Mouse (Mus musculus): ENCODE measurements at regions not wholly inside any gene's neighbourhood (a gene's known extent, or its start where the extent isn't known, plus 50 kb on each side); places are given as distances from the start of the nearest gene placed in this dataset.

DNA sequence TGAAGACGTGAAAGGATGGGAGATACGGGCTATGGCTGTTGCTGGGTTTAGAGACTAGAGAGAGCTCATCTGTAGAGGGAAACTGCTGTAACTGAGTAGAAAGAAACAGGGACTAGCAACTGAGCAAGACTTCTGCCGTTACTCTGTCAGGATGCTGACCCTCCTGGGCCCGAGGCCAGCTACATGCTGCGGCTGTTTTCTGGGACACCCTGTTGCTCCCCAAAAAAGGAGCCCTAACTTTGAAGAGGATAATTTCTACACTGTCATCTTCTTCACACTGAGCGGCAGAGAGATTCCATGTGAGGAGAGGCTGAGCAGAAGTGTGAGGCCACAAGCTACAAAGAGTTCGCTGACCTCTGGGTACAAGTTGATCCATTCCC, 74.2 kb upstream of the Ralgps2 start:
- no peak for DNase-seq

DNA sequence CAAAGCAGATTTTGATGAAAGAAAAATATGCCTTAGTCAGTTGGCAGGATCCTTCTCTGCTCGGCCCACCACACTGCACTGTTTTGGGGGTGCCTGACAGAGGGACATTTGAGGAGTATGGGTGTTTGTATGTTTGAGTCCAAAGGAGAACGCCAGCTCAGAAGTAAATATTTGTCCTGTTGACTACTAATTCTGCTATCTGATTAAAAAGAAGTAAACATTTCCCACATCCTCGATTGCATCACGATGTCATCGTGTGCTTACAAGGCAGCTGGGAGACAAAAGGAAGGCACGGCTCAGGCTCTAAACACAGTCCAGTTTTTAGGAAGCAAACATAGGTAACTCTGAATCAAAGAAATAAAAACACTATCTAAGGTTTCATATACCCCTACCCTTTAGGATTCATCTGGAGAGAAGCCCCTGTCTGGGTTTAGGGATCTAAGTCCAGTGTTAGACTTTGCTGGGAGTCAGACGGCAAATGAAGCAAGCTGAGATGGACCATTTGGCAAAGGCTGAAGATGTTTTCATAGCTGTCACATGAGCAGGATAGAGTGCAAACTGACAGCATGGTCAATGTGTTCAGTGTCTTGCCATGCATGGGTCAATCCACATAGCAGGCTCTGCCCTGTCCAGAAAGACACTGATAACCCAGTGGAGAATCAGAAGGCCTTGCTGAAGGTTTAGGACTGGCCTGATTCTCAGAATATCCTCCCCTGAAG, 73.7 kb upstream of the Ralgps2 start:
- no peak for DNase-seq

DNA sequence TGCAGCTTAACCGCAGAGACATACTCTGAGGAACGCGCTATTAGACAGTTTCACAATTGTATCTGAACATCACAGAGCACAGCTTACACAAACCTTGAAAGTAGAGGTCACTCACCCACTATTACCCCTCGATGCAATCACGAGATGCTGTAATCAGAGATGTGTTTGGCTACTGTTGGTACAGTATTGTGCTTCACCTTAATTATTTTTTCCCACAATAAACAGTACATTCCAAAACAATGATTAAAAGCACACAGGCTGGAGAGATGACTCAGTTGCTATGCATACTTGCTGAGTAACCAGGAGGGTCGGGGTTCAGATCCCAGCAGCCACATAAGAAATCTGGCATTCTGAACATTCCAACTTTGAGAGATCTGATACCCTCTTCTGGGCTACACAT, 71.8 kb upstream of the Ralgps2 start:
- no peak for DNase-seq

DNA sequence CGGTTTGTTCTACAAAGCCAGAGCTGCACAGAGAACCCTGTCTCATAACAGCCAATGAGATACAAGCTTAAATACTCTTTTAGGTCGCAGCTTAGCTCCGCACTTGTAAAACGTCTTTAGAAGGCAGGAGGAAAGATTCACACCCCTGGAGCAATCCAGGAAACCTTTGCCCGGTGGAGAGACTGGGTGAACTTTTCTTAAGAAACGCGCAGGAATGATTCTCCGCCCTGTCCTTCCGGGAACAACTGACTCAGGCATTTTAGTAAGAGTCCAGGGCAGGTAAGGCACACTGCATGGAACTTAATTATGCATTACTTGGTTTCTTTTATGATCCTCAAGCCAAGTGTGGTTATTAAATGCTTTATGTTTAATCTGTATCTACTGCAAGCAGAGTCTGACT, 70.0 kb upstream of the Ralgps2 start:
- DNase-seq = peak; percentile 75 to 77

DNA sequence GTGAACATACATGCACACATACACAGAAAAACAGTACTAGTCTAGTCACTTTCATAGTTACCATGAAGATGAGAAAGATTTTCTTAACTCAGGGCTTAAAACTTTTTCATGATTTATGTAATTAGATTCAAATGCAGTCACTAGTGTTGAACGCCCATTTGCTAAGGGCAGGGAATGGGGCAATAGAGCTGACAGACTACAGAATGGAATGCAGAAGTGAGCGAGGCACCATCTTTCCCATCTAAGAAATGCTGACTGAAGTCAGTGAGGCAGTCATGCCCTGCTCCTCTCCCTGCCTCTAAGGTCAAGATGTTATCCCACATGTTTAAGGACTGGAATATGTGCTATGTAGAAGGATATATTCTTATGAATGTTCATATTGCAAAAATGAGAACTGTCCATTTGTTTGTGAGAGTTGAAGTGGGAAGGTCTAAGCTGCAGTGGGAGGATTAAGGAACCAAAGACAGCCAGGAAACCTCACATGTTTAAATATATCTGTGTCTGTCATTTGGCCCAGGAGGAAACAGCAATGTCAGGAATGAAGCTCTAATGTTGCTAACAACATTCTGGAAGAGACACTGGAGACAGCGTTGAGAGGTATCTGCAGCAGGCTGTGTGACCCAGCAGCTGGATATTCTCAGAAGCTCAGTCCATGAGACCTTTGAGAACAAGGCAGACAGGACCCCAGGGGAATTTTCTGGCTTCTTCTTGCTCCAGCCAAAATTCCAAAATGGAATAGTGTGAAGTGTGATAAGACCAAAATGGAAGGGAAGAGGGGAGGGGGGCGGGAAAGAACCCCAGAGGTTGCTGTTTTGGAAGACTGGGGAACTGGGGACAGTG, 68.7 kb upstream of the Ralgps2 start:
- peak in 1 of 2 experiments; percentile 48 for DNase-seq

DNA sequence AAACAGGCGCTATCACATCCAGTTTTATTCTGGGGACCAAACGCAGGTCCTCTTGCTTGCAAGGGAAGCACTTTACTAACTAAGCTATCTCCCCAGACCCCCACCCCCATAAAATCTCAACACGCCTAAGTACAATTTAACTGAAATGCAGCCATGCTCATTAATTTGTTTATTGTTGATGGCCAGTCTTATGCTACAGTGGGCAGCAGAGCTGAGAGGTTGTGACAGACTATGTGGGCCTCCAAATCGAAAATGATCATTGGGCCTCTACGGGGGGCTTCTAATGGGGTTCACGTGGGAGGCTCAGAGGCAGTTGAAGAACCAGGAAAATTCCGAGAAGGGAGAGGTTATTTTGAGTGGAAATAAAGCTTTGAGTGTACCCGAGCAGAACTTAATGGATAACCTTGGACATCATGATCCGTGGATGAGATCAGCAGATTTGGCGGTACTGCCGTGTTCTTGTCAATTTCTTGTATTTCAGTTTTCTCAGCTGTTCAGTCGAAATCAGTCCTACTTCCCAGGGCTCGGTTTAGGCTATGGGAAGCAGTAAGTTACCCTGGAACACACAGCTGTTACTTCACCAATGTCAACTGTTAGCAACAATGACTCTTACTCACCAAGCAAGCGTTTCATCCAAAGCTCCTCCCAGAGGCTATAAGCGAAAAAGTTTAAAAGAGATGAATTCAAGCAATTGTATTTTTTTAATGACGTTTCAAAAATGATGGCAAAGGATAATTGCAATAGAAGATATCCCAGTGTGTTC, 65.1 kb upstream of the Ralgps2 start:
- DNase-seq = no peak

DNA sequence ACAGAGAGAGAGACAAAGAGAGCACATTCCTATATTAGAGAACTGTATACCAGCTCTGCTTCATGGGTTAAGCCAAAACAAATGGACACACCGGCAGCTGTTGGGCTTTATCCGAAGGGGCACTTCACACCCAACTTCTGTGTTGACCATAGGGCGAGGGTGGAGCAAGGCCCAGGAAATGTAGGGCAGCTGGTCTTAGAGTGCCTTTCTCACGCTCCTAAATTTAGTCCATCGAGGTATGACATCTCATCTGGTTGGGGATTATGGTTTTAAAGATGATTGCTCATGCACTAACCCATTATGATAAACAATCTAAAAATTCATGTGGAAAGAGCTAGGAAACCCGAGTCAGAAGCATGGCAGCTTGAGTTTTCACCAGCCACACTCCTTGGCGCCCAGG, 63.6 kb upstream of the Ralgps2 start:
- DNase-seq = no peak

- no peak for DNase-seq
Observed at GRCm38 (mm10) chr1:157002258-157002657, 62.8 kb upstream of the Ralgps2 start.

GRCm38 (mm10) chr1:157001008-157001660, 61.7 kb upstream of the Ralgps2 start:
- no peak for DNase-seq

GRCm38 (mm10) chr1:156999947-157000346, 60.5 kb upstream of the Ralgps2 start:
- no peak for DNase-seq

- no peak for DNase-seq
Observed at GRCm38 (mm10) chr1:156999272-156999671, 59.8 kb upstream of the Ralgps2 start.

- no peak for DNase-seq
Observed at GRCm38 (mm10) chr1:156997476-156998305, 58.3 kb upstream of the Ralgps2 start.

DNA sequence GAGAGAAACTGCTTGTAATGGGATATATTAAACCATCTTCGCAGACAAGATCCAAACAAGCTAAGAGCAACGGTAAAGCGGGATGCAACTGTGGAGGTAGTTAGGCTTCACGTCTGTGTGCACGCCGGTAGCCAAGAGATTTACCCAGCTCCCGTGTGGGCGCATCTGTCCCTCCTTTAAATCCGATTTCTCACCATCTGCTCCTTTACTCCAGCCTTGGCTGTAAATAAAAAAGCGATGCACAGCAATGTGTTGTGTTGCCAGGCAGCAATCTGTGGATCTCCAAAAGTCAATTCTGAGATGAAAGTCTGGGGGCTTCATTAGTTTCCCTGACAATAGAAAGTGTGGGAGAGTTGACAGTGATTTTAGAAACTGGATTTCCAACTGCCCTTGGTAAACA, 57.6 kb upstream of the Ralgps2 start:
- no peak for DNase-seq

DNA sequence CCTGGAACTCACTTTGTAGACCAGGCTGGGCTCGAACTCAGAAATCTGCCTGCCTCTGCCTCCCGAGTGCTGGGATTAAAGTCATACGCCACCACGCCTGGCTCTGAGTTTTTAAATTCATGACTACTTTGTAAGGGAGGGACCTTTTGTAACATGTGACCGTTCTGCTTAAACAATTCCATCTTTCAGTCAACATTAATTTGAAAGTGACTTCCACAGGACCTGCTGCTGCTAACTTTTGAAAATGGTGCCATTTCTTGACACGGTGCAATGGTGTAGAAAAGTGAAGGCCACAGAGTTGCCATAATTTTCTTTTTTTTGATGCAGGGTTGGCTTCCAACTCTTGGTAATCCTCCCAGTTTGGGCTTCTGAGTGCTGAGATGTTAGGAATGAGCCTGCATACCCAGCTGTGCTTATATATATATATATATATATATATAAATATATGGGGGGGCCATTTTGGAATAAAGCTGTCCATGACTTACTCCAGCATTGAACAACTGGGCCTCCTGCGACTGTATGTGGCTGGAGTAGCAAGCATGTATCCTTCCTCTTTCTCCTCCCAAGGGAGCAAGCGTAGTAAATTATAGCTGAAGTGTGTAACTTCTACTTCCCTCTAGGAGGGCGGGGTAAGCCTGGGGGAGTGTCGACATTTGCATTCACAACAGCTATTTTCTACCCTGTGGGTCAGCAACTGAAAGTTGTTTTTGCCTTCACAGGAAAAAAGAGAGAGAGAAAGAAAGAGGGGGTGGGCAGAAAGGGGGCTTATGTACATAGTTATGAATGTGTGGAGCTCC, 56.9 kb upstream of the Ralgps2 start:
- DNase-seq = no peak

DNA sequence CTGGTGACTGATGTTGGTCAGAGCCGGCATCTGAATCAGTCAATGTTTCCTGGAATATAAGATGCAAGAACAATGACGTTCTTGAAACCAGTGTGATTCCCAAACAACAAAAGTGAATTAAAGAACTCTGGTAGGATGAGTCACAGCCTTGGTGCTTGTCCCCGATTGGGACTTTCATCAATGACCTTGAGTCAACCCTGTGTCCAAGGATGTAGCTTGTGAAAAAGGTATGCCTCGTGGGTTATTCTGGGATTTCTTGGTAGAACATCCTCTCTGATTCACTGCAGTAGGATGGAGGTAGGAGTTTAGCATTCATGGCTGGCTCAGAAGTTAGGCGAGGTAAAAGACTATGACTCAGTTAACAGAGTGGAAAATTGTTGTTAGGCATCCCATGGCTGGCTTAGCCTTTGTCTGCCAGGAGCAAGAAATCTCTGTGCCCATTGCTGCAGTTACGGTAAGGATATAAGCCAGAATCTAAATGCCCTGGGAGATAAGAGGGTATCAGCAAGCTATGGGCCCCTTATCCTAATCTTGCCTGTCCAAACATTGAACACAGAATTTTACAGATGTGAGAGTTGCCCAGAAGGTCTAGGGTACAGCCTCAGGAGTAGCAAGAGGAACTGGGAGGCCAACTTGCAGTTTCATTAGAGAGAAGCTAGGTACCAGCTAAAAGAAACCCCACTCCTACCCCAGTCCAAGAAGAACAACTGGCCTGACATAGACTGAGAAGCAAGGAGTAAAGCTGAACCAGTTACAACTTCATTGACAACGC, 55.9 kb upstream of the Ralgps2 start:
- DNase-seq = no peak

GRCm38 (mm10) chr1:156994644-156995016, 55.2 kb upstream of the Ralgps2 start:
- DNase-seq = no peak

DNA sequence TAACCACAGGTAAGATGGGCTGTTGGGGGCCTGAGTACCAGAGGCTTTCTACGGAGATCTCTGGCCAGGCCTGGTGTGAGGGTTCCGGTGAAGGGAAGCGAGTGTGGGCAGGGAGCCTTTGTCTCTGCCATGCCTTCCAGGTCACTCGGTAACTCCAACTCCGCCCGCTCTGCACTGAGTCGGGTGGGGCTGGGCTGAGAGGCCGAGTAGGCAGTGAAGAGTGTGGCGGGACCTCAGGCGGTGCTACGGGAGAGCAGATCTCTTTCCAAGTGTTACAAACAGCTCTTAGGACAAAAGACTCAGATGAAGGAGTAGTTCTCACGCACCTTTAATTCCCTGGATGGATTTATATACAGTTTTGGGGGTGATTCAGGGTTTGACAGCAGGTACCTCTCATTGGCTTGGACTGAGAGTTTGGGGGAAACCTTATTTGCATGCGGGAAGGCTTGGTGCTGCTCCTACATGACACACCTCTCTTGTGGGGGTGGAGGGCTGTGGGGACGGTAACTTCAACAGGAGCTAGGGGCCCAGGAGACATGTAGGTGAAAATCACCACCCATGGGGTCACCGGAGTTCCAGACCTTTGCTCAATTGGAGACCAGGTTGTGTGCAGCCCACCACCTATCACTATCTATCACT, 54.7 kb upstream of the Ralgps2 start:
- DNase-seq = no peak

DNA sequence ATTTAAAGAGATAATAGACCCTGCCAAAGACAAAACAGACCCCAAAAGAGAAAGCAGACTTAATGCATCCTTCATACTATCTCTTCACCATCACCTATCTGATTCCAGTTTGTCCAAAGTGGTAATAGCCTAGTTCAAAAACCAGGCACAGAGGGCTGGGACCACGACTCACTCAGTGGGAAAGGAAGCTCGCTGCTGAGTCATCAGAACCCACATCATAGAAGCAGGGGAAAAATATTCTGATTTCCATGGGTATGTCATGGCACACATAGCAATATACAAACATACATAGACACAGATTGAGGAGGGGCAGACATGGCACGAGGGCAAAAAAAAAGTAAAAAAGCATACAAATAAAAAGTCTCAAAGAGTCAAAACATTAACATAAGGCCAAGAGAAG, 53.7 kb upstream of the Ralgps2 start:
- no peak for DNase-seq

DNA sequence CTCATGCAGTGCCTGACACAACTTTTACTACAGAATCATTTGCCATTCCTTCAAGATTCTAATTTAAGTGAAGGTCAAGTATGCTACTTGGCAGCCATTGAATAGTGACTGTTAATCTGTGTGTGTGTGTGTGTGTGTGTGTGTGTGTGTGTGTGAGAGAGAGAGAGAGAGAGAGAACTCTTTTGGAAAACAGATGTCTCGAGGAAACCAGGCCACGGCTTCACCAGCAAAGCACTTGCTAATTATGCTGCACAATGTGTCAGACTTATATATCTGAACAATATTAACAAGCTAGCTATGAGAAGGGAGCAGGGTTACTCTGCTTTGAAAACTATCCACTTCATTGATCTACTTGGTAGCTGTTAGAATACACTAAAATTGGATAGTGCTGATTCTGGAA, 53.1 kb upstream of the Ralgps2 start:
- no peak for DNase-seq

Measured in kidney, adult 8-10 months (tissue).